Mouse (Mus musculus) lung, embryonic 15.5 days (tissue): ENCODE results near the gene Reln. TPM values are rescaled to one million over a fixed set of nuclear protein-coding genes. Genes with fewer than 3 reads are reported as not detected.

Experiments used
- ATAC-seq: fragments of 200-750 bp; cut with Nextera tagmentation; 2 replicates; pipeline ENCODE4 v1.8.0; 2017; ENCODE audit warnings: moderate number of reproducible peaks, borderline replicate concordance; ENCODE audit not compliant: low FRiP score, low TSS enrichment; ENCODE audit errors: extremely low read depth
- H3K27ac ChIP-seq: fragments of 300-500 bp; sonication (generic); 2 replicates; pipeline ENCODE4 v1.5.1; 2015; ENCODE audit warnings: moderate library complexity, mild to moderate bottlenecking, inconsistent platforms
- H3K27me3 ChIP-seq: fragments of 300-500 bp; sonication (generic); 2 replicates; pipeline ENCODE4 v1.6.1; 2015; ENCODE audit warnings: inconsistent platforms
- H3K36me3 ChIP-seq: fragments of 300-500 bp; sonication (generic); 2 replicates; pipeline ENCODE4 v1.6.1; 2015; ENCODE audit warnings: inconsistent platforms
- H3K4me1 ChIP-seq: fragments of 300-500 bp; sonication (generic); 2 replicates; pipeline ENCODE4 v1.6.1; 2015; ENCODE audit warnings: inconsistent platforms
- H3K4me2 ChIP-seq: fragments of 300-500 bp; sonication (generic); 2 replicates; pipeline ENCODE4 v1.6.1; 2015; ENCODE audit warnings: inconsistent platforms, mild to moderate bottlenecking, moderate library complexity
- H3K4me3 ChIP-seq: fragments of 300-500 bp; sonication (generic); 2 replicates; pipeline ENCODE4 v1.5.1; 2015; ENCODE audit warnings: mild to moderate bottlenecking, inconsistent platforms
- H3K9ac ChIP-seq: fragments of 300-500 bp; sonication (generic); 2 replicates; pipeline ENCODE4 v1.6.1; 2015; ENCODE audit warnings: inconsistent platforms
- H3K9me3 ChIP-seq: fragments of 300-500 bp; sonication (generic); 2 replicates; pipeline ENCODE4 v1.6.1; 2016; ENCODE audit warnings: inconsistent platforms
- WGBS: fragments of 180-500 bp; shearing (Covaris S2); methylation state at CpG from one replicate; pipeline ENCODE4 v1.1.7; 2015; 5-methylcytosine and 5-hydroxymethylcytosine counted together
- polyA plus RNA-seq: library from polyadenylated mRNA; unstranded; fragments of >200 nt; fragmentation: Nextera tagmentation; extraction: Ambion mirVana; gene quantifications from 2 replicates; pipeline ENCODE4 v1.2.1, GENCODE M21; 2015

Reln gene
- 1.4 and 2.4 TPM in 2 replicates for polyA plus RNA-seq

DNA sequence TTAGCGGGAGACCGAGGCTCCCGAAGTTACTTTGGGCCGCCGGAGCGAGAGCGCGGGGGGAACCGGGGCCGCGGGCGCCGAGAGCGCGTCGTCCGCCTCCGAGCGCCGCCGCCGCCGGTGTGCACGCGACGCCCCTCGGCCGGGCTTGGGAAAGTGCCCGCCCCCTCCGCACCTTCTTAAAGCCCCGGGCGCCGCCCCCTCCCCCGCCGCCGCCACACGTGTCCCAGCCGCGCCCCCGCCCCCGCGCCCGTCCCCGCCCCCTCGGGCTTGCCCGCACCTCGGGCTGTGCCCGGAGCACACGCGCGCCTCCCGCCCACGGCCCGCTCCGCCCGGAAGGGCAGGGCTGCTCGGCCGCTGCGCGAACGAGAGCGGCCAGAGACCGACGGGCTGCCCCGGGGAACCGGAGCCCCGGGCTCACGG, at the start of gene Reln:
Gene Reln, minus strand, starts transcription at position 147 of the 420 bp plus-strand sequence.
- H3K4me3 ChIP-seq, result peak within 1 kb of the TSS; percentile 48
- H3K9ac ChIP-seq, result no peak within 1 kb of the TSS
- H3K27me3 ChIP-seq, result peaks cover 86% of the 10 kb centered on the region
- peaks cover 17% of the 10 kb centered on the region for H3K4me1 ChIP-seq
- no peak within 1 kb of the TSS for H3K27ac ChIP-seq
- H3K9me3 ChIP-seq, result no peaks in the 10 kb centered on the region
- WGBS, result under 1% methylated on average over 36 of the region's 68 CpGs
- H3K4me2 ChIP-seq, result peak within 1 kb of the TSS; percentile 91
- ATAC-seq, result peak; percentile 74
- H3K36me3 ChIP-seq, result no peaks in the 10 kb centered on the region

GRCm38 (mm10) chr5:22388502-22388901, 44.0 kb upstream of the Reln start:
- WGBS, result 79% methylated on average over 2 of the region's 2 CpGs
- Histone ChIP-seq H3K36me3 (no peaks in the 10 kb centered on the region), H3K27ac (no peak overlapping the region), H3K4me3 (no peak overlapping the region), H3K9me3 (no peaks in the 10 kb centered on the region), H3K27me3 (no peaks in the 10 kb centered on the region), H3K9ac (no peak overlapping the region), H3K4me1 (no peaks in the 10 kb centered on the region), H3K4me2 (no peak overlapping the region)
- no peak for ATAC-seq

DNA sequence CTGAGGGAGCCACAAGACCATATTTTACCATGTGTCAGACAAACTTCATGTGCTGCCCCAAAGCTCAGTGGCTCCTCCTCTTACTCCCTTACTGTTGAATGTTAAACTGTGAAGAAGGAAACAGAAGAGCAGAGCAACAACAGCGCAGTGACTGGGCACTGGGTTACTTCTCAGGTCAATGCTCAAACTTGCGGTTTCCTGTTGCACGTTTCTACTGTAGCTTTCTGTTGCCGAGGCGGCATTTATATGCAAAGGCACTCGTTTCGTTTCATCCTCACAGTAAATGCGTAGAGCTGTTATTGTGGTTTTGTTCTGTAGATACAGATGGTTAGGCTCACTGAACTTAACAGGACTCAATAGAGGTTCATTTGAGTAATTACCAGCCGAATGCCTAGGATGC, 16.0 kb upstream of the Reln start:
- Histone ChIP-seq H3K9ac (no peak overlapping the region), H3K9me3 (no peaks in the 10 kb centered on the region)
- ATAC-seq, result no peak

GRCm38 (mm10) chr5:22348412-22348811, 3.9 kb upstream of the Reln start:
- no peak overlapping the region for H3K4me2 ChIP-seq
- WGBS, result 44% methylated on average over 3 of the region's 3 CpGs
- peaks cover 54% of the 10 kb centered on the region for H3K27me3 ChIP-seq
- H3K36me3 ChIP-seq, result no peaks in the 10 kb centered on the region
- H3K9ac ChIP-seq, result no peak overlapping the region
- H3K27ac ChIP-seq, result no peak overlapping the region
- ATAC-seq, result peak; percentile 53; the same call in 1 of the 2 replicates
- H3K4me3 ChIP-seq, result no peak overlapping the region
- H3K9me3 ChIP-seq, result no peaks in the 10 kb centered on the region
- H3K4me1 ChIP-seq, result peaks cover 17% of the 10 kb centered on the region

More for the DNA sequence above, 16.0 kb upstream of the Reln start:
- H3K4me1 ChIP-seq, result no peaks in the 10 kb centered on the region
- H3K27me3 ChIP-seq, result no peaks in the 10 kb centered on the region
- no peak overlapping the region for H3K4me2 ChIP-seq
- no peak overlapping the region for H3K4me3 ChIP-seq
- no peak overlapping the region for H3K27ac ChIP-seq
- no peaks in the 10 kb centered on the region for H3K36me3 ChIP-seq
- 79% methylated on average over 9 of the region's 9 CpGs for WGBS

DNA sequence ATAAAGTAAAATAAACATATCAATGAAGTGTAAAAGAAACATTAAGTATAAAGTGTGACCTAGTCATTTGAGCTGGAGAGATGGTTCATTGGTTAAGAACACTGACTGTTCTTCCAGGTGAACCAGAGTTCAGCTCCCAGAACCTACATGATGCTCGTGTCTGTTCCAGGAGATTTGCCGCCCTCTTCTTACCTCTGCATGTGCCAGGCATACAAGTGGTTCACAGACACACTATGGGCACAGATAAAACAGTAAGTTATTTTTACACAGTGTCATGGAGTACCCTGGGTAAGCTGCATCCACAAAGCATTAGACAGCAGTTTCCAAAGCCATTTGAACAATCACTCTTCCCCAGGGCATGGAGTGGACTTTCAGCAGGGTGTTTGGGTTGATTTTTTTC, 3.2 kb upstream of the Reln start:
- Histone ChIP-seq H3K27me3 (peaks cover 59% of the 10 kb centered on the region), H3K4me3 (no peak overlapping the region), H3K36me3 (no peaks in the 10 kb centered on the region), H3K9me3 (no peaks in the 10 kb centered on the region), H3K4me1 (peaks cover 17% of the 10 kb centered on the region), H3K9ac (no peak overlapping the region), H3K4me2 (no peak overlapping the region), H3K27ac (no peak overlapping the region)
- WGBS, result 68% methylated on average over 2 of the region's 2 CpGs
- ATAC-seq, result no peak

DNA sequence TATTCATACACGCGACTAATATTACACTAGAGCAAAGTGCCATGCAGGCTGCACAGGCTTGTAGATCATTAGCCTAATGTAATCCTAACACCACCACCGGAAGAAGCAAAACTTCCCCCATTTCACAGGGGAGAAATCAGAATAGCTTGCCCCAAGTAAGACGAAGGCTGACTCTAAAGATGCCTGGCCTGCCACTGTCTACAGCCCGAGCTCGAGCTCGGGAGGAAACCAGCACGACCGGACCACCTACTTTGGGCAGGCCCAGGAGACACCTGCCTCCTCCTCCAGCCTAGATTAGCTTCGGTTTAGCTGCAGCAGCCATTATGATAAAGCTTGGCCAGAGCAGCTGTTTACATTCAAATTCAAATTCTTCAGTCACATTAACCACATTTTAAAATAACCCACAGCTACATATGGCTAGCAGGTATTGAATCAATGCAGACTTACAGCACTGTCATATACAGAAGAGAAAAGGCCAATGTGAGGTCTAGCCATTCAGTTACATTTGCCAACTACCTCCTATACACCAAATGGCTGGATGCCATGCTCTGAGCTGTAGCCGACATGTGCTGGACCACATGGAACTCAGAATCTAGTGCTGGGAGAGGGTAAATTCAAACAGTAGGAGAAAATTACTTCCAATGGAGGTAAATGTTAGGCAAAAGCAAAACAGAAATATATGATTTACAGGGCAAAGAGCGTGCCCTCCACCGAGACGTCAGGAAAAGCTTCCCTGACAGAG, 1.6 kb upstream of the Reln start:
- Histone ChIP-seq H3K4me3 (no peak overlapping the region), H3K4me2 (no peak overlapping the region)
- ATAC-seq, result no peak

DNA sequence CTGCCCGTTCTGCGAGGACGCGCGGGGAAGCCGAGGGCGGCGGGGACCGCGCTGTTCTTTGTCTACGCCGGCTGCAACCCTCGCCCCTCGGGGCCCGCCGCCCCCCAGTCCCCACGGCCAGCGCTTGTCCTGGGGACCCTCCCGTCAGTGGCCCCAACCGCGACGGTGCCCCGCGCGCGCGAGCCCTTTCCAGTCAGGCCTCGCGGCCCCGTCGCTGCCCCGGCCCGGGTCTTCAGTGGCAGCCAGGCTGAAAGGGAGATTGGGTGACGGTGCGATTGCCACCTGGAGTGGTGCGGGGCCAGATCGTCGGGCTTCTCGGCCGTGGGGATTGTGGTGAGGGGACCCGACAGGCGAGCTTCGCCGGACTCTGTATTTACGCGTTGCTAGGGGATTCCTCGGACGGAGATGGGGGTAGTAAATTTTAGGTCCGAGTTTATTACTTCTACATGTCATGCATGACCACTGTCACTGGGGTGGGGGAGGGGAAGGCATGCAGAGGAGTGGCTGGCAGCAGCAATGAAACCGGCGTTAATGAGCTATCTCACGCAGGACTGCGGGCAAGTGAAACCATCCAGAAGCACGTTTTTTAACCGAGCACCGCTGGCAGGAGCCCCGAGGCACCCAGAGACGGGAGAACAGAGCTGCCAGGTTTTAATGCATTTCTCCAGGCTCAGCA, 612 bp upstream of the Reln start:
- Histone ChIP-seq H3K4me1 (peaks cover 17% of the 10 kb centered on the region), H3K27me3 (peaks cover 84% of the 10 kb centered on the region), H3K9me3 (no peaks in the 10 kb centered on the region), H3K4me2 (peak overlapping the region; percentile 91), H3K4me3 (peak overlapping the region; percentile 48), H3K9ac (no peak overlapping the region), H3K27ac (no peak overlapping the region), H3K36me3 (no peaks in the 10 kb centered on the region)
- ATAC-seq, result peak; percentile 28; the same call in 1 of the 2 replicates
- WGBS, result under 1% methylated on average over 51 of the region's 58 CpGs

More for the DNA sequence above, 1.6 kb upstream of the Reln start:
- WGBS, result 28% methylated on average over 14 of the region's 14 CpGs
- Histone ChIP-seq H3K27me3 (peaks cover 74% of the 10 kb centered on the region), H3K36me3 (no peaks in the 10 kb centered on the region), H3K9me3 (no peaks in the 10 kb centered on the region), H3K4me1 (peaks cover 17% of the 10 kb centered on the region), H3K27ac (no peak overlapping the region), H3K9ac (no peak overlapping the region)

DNA sequence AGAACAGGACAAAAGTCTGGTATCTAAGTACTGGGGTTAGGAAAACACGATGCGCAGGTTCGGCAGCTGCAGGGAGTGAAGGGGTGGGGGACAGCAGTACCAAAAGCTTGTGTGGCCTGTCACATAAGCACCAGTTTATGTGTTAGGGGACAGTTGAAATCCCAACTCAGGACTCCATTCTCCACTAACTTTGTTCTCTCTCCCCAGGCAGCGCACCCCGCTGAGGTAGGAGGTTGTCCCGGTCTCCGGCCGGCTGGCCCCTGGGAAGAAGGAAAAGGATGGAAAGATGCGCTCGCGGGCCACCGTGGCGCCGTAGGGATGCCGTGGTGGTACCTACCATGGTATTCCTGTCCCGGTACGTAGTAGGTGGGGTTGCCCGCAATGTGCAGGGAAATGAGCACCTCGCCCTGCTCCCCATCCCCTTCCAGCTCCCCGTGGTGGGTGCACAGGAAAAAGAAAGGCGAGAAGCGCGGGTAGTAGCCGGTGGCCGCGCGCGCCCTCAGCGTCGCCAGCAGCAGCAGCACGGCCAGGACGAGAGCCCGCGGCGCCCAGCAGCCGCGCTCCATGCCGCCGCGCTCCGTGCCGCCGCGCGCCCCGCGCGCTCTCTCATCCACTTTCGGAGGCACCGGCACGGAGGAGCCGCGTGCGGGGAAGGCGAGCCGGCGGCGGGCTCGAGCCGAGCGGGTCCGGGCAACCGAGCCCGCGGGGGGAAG, 503 bp downstream of the Reln start:
- H3K36me3 ChIP-seq, result no peaks in the 10 kb centered on the region
- no peak overlapping the region for H3K27ac ChIP-seq
- peaks cover 86% of the 10 kb centered on the region for H3K27me3 ChIP-seq
- WGBS, result under 1% methylated on average over 63 of the region's 65 CpGs
- peaks cover 17% of the 10 kb centered on the region for H3K4me1 ChIP-seq
- no peak overlapping the region for H3K9ac ChIP-seq
- no peaks in the 10 kb centered on the region for H3K9me3 ChIP-seq
- ATAC-seq, result peak; percentile 63; the same call in 1 of the 2 replicates
- H3K4me2 ChIP-seq, result peak overlapping the region; percentile 91
- H3K4me3 ChIP-seq, result peak overlapping the region; percentile 48

GRCm38 (mm10) chr5:22343536-22343842, 1.0 kb downstream of the Reln start:
- H3K27ac ChIP-seq, result no peak overlapping the region
- peaks cover 82% of the 10 kb centered on the region for H3K27me3 ChIP-seq
- peak overlapping the region; percentile 91 for H3K4me2 ChIP-seq
- H3K4me3 ChIP-seq, result peak overlapping the region; percentile 48
- H3K9ac ChIP-seq, result no peak overlapping the region
- peaks cover 17% of the 10 kb centered on the region for H3K4me1 ChIP-seq
- H3K9me3 ChIP-seq, result no peaks in the 10 kb centered on the region
- no peaks in the 10 kb centered on the region for H3K36me3 ChIP-seq
- no peak for ATAC-seq
- WGBS, result 1% methylated on average over 10 of the region's 10 CpGs

DNA sequence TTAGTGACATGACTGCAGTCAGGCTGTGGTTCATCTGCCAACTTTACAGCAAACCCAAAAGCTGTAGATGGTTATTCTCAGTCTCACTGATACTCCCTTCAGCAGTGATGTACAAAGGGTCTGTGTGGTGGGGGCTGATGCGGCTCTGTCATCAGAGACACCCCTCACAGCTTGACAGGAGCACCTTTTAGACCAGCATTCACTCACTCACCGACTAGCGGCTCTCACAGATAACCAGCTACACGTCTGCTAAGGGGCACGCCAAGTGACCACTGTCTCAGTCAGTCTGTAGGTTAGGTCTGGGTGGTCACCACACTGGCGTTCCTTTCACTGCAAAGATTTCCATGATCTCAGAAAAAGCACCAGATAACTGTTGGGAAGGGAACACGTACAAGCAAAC, 2.0 kb downstream of the Reln start:
- WGBS, result 57% methylated on average over 7 of the region's 7 CpGs
- H3K4me3 ChIP-seq, result no peak overlapping the region

GRCm38 (mm10) chr5:22340991-22341390, 3.5 kb downstream of the Reln start:
- Histone ChIP-seq H3K4me1 (peaks cover 17% of the 10 kb centered on the region), H3K9ac (no peak overlapping the region), H3K27ac (no peak overlapping the region), H3K4me2 (no peak overlapping the region), H3K9me3 (no peaks in the 10 kb centered on the region), H3K4me3 (no peak overlapping the region), H3K27me3 (peaks cover 58% of the 10 kb centered on the region), H3K36me3 (no peaks in the 10 kb centered on the region)
- 84% methylated on average over 8 of the region's 8 CpGs for WGBS
- ATAC-seq, result no peak

More for the DNA sequence above, 2.0 kb downstream of the Reln start:
- no peak for ATAC-seq
- H3K9me3 ChIP-seq, result no peaks in the 10 kb centered on the region
- peaks cover 17% of the 10 kb centered on the region for H3K4me1 ChIP-seq
- no peaks in the 10 kb centered on the region for H3K36me3 ChIP-seq
- no peak overlapping the region for H3K27ac ChIP-seq
- H3K27me3 ChIP-seq, result peaks cover 73% of the 10 kb centered on the region
- no peak overlapping the region for H3K4me2 ChIP-seq
- H3K9ac ChIP-seq, result no peak overlapping the region

- Histone ChIP-seq H3K36me3 (no peaks in the 10 kb centered on the region), H3K27ac (no peak overlapping the region), H3K4me3 (no peak overlapping the region), H3K9ac (no peak overlapping the region), H3K9me3 (no peaks in the 10 kb centered on the region), H3K4me1 (no peaks in the 10 kb centered on the region), H3K4me2 (no peak overlapping the region), H3K27me3 (peaks cover 5% of the 10 kb centered on the region)
- ATAC-seq, result no peak
- 49% methylated on average over 3 of the region's 3 CpGs for WGBS
Observed at GRCm38 (mm10) chr5:22335408-22335807, 9.1 kb downstream of the Reln start.
